Mouse (Mus musculus) neural tube, embryonic 14.5 days (tissue): ENCODE measurements at regions not wholly inside any gene's neighbourhood (a gene's known extent, or its start where the extent isn't known, plus 50 kb on each side); places are given as distances from the start of the nearest gene placed in this dataset.

ENCODE experiments used
- ATAC-seq: fragments of 200-750 bp; cut with Nextera tagmentation; 2 replicates; pipeline ENCODE4 v1.8.0; 2017; ENCODE audit warnings: low read depth, mild to moderate bottlenecking, moderate TSS enrichment, moderate library complexity
- H3K27ac ChIP-seq: fragments of 300-500 bp; sonication (generic); 2 replicates; pipeline ENCODE4 v1.5.1; 2014; ENCODE audit warnings: low read depth, mild to moderate bottlenecking, control low read depth, low read length, moderate library complexity, mixed read lengths
- H3K27me3 ChIP-seq: fragments of 300-500 bp; sonication (generic); 2 replicates; pipeline ENCODE4 v1.6.1; 2014; ENCODE audit warnings: low read length; ENCODE audit not compliant: control insufficient read depth, insufficient read depth
- H3K36me3 ChIP-seq: fragments of 300-500 bp; sonication (generic); 2 replicates; pipeline ENCODE4 v1.6.1; 2014; ENCODE audit warnings: low read length, mixed read lengths; ENCODE audit not compliant: control insufficient read depth, insufficient read depth
- H3K4me1 ChIP-seq: fragments of 300-500 bp; sonication (generic); 2 replicates; pipeline ENCODE4 v1.6.1; 2014; ENCODE audit warnings: low read length; ENCODE audit not compliant: control insufficient read depth, insufficient read depth
- H3K4me2 ChIP-seq: fragments of 300-500 bp; sonication (generic); 2 replicates; pipeline ENCODE4 v1.6.1; 2014; ENCODE audit warnings: mild to moderate bottlenecking, low read depth, low read length, control low read depth
- H3K4me3 ChIP-seq: fragments of 300-500 bp; sonication (generic); 2 replicates; pipeline ENCODE4 v1.5.1; 2014; ENCODE audit warnings: low read depth, low read length, control low read depth, mixed read lengths
- H3K9ac ChIP-seq: fragments of 300-500 bp; sonication (generic); replicated peaks from 2 replicates; pipeline ENCODE4 v1.6.1; 2014; ENCODE audit warnings: low read depth, mild to moderate bottlenecking, control low read depth, low read length, mixed read lengths
- H3K9me3 ChIP-seq: fragments of 300-500 bp; sonication (generic); 2 replicates; pipeline ENCODE4 v1.6.1; 2016; ENCODE audit warnings: low read length; ENCODE audit not compliant: control insufficient read depth
- WGBS: fragments of 180-500 bp; shearing (Covaris S2); extraction: QIAGEN DNeasy Blood & Tissue Kit; methylation state at CpG from one replicate; pipeline ENCODE4 v1.1.7; 2014; 5-methylcytosine and 5-hydroxymethylcytosine counted together

DNA sequence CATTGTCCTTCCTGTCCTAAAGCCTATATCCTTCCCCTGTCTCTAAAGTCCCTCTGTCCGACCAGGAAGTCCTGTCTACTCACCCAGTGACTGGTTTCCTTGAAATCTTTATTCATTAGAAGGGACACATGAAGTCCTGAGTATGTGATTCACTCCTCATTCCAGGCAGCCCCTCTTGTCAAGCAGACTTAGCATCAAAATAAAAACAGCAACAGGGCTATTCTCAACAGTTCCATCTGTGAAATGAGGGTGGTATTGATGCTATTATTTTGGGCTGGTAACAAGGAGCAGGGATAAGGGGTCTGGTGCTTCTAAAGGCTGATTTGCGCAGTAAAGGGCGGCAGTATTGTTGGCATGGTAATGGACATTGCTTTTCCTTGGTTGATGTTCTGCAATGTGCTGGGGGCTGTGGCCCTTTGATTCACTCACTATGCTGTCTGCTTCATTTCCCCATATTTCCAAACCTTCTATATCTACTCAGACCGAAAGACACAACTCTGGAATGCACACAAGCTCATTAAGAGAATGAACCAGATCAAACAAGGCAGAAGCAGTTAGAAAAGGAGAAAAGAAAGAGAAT lies 2955.6 kb upstream of the Lrrc6 start:
- H3K4me3 ChIP-seq, result no peak overlapping the region
- no peaks in the 10 kb centered on the region for H3K27me3 ChIP-seq
- H3K4me2 ChIP-seq, result no peak overlapping the region
- no peak overlapping the region for H3K9ac ChIP-seq
- no peak overlapping the region for H3K27ac ChIP-seq
- no peaks in the 10 kb centered on the region for H3K9me3 ChIP-seq
- WGBS, result 64% methylated on average over 4 of the region's 4 CpGs
- ATAC-seq, result no peak
- no peaks in the 10 kb centered on the region for H3K4me1 ChIP-seq
- H3K36me3 ChIP-seq, result no peaks in the 10 kb centered on the region

DNA sequence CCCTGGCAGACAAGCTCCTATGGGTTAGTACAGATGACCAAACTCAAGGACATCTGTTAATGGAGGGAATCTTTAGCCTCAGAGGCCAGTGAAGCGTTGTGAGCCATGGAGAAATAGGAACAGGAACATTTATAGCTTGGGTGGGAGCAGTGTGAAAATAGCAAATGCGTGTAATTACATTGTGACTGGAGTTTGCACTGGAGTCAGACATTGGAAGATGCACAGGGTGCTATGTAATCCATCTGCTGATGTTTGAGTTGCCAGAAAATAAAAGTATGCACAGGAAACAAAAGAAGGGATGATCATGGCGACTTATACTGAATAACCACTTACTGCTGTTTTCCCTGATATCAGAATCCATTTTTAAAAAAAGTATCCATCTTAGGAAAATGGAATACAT lies 2940.3 kb upstream of the Lrrc6 start:
- H3K9ac ChIP-seq, result no peak overlapping the region
- H3K36me3 ChIP-seq, result no peaks in the 10 kb centered on the region
- no peak overlapping the region for H3K4me2 ChIP-seq
- H3K4me1 ChIP-seq, result no peaks in the 10 kb centered on the region
- WGBS, result 88% methylated on average over 3 of the region's 3 CpGs
- no peaks in the 10 kb centered on the region for H3K27me3 ChIP-seq
- H3K27ac ChIP-seq, result no peak overlapping the region
- no peak for ATAC-seq
- H3K9me3 ChIP-seq, result no peaks in the 10 kb centered on the region
- no peak overlapping the region for H3K4me3 ChIP-seq

DNA sequence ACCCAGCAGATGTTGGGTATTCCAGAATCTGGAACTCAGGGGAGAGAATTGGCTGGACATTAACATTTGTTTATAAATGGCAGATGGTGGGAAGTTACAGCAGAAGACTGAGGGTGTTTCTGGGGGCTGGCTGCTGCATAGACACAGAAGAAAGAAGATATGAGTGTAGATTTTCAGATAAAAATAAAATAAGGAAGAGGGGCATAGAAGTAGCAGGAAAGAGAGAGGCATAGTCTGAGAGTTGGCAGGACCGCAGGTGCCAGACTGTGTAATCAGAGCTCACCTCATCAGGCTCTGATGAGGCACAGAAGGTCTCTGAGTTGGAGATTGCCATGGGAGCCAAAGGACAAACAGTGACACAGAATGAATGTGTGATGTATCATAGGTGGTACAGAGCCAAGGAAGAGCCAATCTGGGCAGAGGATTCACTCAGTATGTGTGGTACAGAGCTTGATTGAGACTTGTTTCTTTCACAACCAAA lies 2912.9 kb upstream of the Lrrc6 start:
- no peak for ATAC-seq
- WGBS, result 93% methylated on average over 1 of the region's 1 CpGs
- H3K4me2 ChIP-seq, result no peak overlapping the region

DNA sequence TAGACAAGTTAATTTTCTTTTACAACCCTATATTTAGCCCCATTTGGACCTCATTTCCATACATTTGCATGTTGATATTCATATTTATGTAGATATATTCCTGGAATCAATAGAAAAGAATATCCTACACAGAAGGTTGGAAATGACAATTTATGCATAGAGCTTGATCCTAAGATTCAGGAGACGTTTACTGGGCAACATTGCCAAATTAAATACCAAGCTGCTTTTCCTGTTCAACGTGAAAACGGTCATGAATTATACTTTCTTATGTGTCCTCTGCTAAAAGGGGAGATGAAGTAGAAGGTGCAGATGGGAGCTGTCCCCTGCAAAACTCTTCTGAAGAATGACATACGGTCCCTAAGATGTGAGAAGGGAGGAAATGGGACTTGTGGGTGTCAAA lies 2888.9 kb upstream of the Lrrc6 start:
- Histone ChIP-seq H3K4me2 (no peak overlapping the region), H3K4me1 (no peaks in the 10 kb centered on the region), H3K27ac (no peak overlapping the region), H3K27me3 (no peaks in the 10 kb centered on the region), H3K4me3 (no peak overlapping the region), H3K9me3 (no peaks in the 10 kb centered on the region), H3K9ac (no peak overlapping the region), H3K36me3 (no peaks in the 10 kb centered on the region)
- ATAC-seq, result no peak
- WGBS, result 76% methylated on average over 4 of the region's 4 CpGs

More for the DNA sequence above, 2912.9 kb upstream of the Lrrc6 start:
- H3K27me3 ChIP-seq, result no peaks in the 10 kb centered on the region
- H3K9ac ChIP-seq, result no peak overlapping the region
- H3K9me3 ChIP-seq, result no peaks in the 10 kb centered on the region
- no peak overlapping the region for H3K4me3 ChIP-seq
- H3K4me1 ChIP-seq, result no peaks in the 10 kb centered on the region
- no peak overlapping the region for H3K27ac ChIP-seq
- no peaks in the 10 kb centered on the region for H3K36me3 ChIP-seq

DNA sequence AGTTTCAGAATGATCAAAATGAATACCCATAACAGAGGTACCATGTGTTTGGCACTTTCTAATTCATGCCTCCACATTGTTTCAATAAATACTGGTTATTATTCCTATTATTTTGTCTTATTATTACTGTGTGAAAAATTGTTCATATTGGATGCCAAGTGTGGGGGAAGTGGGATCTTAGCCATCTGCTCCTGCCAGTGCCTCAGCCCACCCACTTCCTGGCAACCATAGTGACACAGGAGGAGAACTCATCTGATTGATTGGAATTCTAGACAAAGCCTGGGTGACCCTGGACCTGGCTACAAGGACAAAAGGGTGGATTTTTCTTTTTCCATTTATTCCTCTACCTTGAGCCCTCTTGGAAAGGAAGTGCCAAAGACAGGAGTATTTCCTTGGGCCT lies 2886.8 kb upstream of the Lrrc6 start:
- Histone ChIP-seq H3K9me3 (no peaks in the 10 kb centered on the region), H3K4me2 (no peak overlapping the region), H3K4me1 (no peaks in the 10 kb centered on the region), H3K4me3 (no peak overlapping the region), H3K27me3 (no peaks in the 10 kb centered on the region), H3K27ac (no peak overlapping the region), H3K9ac (no peak overlapping the region), H3K36me3 (no peaks in the 10 kb centered on the region)
- no peak for ATAC-seq

DNA sequence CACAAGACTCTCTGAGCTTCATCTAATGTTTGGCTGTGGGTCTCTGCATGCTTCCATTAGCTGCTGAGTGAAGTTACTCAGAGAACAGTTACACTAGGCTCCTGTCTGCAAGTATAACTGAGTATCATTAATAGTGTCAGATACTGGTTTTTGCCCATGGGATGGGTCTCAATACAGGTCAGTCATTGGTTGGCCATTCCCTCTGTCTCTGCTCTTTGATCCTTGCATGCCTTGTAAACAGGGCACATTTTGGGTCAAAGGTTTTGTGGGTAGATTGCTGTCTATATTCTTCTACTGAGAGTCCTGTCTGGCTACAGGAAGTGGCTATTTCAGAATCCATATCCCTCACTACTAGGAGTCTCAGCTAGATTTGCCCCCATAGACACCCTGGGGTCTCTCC lies 2864.7 kb upstream of the Lrrc6 start:
- no peaks in the 10 kb centered on the region for H3K4me1 ChIP-seq
- no peak overlapping the region for H3K4me3 ChIP-seq
- H3K9ac ChIP-seq, result no peak overlapping the region
- no peaks in the 10 kb centered on the region for H3K36me3 ChIP-seq
- no peak overlapping the region for H3K27ac ChIP-seq
- no peak overlapping the region for H3K4me2 ChIP-seq
- no peak for ATAC-seq
- no peaks in the 10 kb centered on the region for H3K9me3 ChIP-seq
- no peaks in the 10 kb centered on the region for H3K27me3 ChIP-seq

DNA sequence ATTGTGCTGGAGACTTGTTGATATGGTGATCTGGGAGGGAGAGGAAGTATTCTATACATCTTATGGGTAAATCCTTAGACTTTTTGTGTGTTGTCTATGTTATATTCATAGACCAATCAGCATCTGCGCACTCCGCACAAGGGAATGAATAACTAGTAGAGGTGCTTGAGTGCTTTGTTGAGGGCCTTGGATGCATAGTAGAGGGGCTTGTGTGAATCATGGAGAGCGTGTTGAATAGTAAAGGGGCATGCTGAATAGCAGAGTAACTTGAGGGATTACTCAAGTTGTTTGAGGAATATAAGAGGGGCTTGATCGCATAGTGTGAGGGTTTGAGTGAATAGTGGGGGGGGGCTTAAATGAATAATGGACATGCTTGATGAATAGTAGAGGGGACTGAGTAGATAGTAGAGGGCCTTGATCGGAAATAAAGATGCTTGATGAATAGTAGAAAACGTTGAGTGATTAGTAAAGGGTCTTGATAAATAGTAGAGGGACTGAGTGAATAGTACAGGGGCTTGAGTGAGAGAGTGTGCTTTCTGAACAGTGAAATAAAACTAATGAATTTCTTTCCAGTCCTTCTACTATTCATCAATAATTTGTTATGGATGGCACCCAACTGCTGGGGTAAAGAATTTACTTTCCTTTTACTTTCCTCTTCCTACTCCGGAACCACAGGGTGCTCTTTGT lies 2849.5 kb upstream of the Lrrc6 start:
- Histone ChIP-seq H3K9me3 (no peaks in the 10 kb centered on the region), H3K4me2 (no peak overlapping the region), H3K36me3 (no peaks in the 10 kb centered on the region), H3K9ac (no peak overlapping the region), H3K4me1 (no peaks in the 10 kb centered on the region), H3K27me3 (no peaks in the 10 kb centered on the region), H3K27ac (no peak overlapping the region), H3K4me3 (no peak overlapping the region)
- no peak for ATAC-seq
- WGBS, result 45% methylated on average over 7 of the region's 7 CpGs

DNA sequence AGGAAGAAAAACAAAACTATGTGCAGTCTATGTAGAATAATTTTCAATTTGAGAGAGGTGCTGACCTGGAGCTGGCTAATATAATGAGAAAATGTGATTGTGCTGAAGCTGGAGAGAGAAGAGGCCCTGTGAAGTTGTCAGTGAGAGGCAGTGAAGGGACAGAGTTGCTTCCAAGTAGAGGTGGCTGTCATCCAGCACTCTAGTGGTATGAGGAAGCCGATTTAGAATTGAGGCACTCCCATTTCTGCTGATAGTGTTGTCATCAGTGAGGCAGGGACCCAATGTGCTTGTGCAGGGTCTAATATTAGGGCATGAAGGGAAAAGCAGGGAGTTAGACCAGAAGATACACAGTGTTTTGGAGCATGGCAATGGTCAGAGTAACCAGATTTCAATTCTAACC lies 2845.4 kb upstream of the Lrrc6 start:
- 81% methylated on average over 1 of the region's 1 CpGs for WGBS
- Histone ChIP-seq H3K4me1 (no peaks in the 10 kb centered on the region), H3K9ac (no peak overlapping the region), H3K4me3 (no peak overlapping the region), H3K27me3 (no peaks in the 10 kb centered on the region), H3K9me3 (no peaks in the 10 kb centered on the region), H3K27ac (no peak overlapping the region), H3K36me3 (no peaks in the 10 kb centered on the region), H3K4me2 (no peak overlapping the region)
- ATAC-seq, result no peak

DNA sequence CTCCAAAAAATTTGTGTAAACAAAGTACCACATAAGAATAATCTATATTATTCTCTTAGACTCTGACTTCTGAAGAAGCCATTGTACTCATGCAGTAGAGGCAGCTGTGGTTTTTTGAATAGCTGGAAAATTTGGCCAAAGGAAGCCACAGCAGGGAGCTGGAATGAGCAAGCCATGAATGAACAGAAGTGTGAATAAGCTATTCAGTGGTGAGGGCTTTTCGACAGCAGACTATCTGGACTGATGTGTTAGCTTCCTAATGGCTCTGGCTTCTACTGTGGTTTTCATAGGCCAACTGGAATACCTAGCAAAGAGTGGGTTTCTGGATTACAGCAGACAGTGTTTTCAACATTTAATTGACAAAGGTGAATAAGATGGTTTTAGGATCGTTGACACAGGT lies 2842.0 kb upstream of the Lrrc6 start:
- Histone ChIP-seq H3K9ac (no peak overlapping the region), H3K27me3 (no peaks in the 10 kb centered on the region), H3K36me3 (no peaks in the 10 kb centered on the region), H3K4me3 (no peak overlapping the region), H3K9me3 (no peaks in the 10 kb centered on the region), H3K4me1 (no peaks in the 10 kb centered on the region), H3K27ac (no peak overlapping the region), H3K4me2 (no peak overlapping the region)
- no peak for ATAC-seq
- 52% methylated on average over 2 of the region's 2 CpGs for WGBS
